Mouse (Mus musculus) ES-E14 (cell line): ENCODE data around the gene Des.

Experiments used
- CHD2 ChIP-seq: IDR thresholded peaks from 2 replicates; pipeline ENCODE4 v1.6.1; 2014; ENCODE audit warnings: mild to moderate bottlenecking, low read depth, low read length, inconsistent platforms
- ZC3H11A ChIP-seq: IDR thresholded peaks from 2 replicates; pipeline ENCODE4 v1.6.1; 2012; ENCODE audit warnings: low read depth, mild to moderate bottlenecking, inconsistent platforms, low read length, borderline replicate concordance

DNA sequence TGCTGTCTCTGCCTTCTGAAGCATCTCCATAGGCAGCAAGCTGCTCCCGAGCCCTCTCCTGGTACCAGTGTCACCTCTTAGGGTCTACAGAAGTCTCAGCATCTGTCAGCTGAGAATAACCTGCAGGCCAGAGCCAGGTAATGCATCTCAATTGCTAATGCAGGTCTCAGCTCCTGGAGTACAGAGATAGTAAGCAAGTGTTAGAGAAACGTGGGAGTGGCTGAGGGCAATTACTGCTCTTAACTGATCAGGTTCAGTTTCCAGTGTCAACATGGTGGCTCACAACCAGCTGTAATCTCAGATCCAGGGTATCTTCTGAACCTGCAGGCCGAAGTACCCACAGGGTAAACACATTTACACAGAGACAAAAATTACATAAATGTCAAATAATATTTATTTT is 23.7 kb upstream of the Des start:
- TF ChIP-seq ZC3H11A, result no peak
- TF ChIP-seq CHD2, result no peak
